Mouse (Mus musculus): Measurements from ENCODE around the gene Cpeb2. TPM values are rescaled to one million over a fixed set of nuclear protein-coding genes. Genes with fewer than 3 reads are reported as not detected.
A peak's percentile ranks its signal among the peaks of the same experiment; 100 is the strongest.

Gene Cpeb2
- total RNA-seq (2018; cell fraction: chromatin; rRNA removed) = 100 to 1,000 TPM in 9 of 26 experiments, 10 to 100 TPM in 17; 32.5 to 269 (median 78.5) TPM
- 10 to 100 TPM; 11.2 to 71.9 (median 20.6) TPM for total RNA-seq (2018; cell fraction: cytosol; rRNA removed)
- 100 to 1,000 TPM in 8 of 26 experiments, 10 to 100 TPM in 18; 25.7 to 210 (median 64.1) TPM for total RNA-seq (2018; cell fraction: nucleus; rRNA removed)
- polyA plus RNA-seq (2018) = 13.3 to 29.7 TPM (median 16.2 TPM) in 3 replicates

DNA sequence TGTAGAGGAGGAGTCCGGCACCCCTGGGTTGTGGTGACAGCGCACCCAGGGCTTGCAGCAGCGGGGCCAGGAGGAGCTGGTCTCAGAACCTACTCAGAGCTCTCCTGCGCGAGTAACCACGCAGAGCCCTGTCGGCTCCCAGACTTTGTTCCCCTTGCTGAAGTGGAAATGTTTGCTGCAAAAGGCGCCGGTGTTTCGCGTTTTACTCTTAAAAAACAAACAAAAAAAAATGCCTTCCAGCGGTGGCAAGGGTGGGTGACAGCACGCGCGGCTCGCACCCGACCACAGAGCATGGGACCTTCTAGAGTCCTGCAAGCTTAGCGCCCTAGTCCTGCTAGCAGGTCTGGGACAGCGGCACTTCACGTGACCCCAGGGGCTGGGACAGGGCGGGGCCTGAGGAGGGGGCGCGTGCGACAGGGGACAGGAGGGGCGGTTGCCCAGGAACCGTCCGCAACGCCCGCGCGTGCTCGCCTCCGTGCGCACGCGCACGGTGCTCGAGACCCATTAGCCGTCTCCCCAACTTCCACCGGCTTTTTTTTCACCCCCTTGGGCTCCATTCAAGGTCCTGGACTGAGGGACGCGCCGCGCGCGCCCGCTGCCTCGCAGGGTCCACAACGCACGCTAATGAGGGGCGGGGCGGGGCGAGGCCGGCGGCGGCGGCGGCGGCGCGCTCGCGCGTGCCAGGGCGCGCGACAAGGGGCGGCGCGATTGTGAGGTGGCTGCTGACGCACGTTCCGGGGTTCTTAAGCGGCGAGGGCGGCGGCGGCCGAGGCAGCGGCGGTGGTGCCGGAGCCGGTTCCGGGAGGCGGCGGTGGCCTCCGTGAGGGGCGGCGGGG, at the start of gene Cpeb2:
Gene Cpeb2, plus strand, starts transcription at position 691 of the 836 bp plus-strand sequence.
- H3K4me3 ChIP-seq (ENCODE audit: inconsistent target) = peak within 1 kb of the TSS; percentile 64
- H3K27ac ChIP-seq = peak within 1 kb of the TSS; percentile 96
- peaks cover 28% of the 10 kb centered on the region for H3K79me2 ChIP-seq (ENCODE audit: inconsistent target)
- WGBS (ENCODE audit: missing documents) = under 1% methylated on average over 79 of the region's 89 CpGs
- no peaks in the 10 kb centered on the region for H3K36me3 ChIP-seq (ENCODE audit: inconsistent target)

- H3K27ac ChIP-seq = no peak overlapping the region
- H3K36me3 ChIP-seq (ENCODE audit: inconsistent target) = no peaks in the 10 kb centered on the region
- H3K79me2 ChIP-seq (ENCODE audit: inconsistent target) = no peaks in the 10 kb centered on the region
- no peak overlapping the region for H3K4me3 ChIP-seq (ENCODE audit: inconsistent target)
Observed at GRCm38 (mm10) chr5:43183556-43183955, 49.4 kb upstream of the Cpeb2 start.

GRCm38 (mm10) chr5:43184834-43185233, 48.1 kb upstream of the Cpeb2 start:
- H3K36me3 ChIP-seq (ENCODE audit: inconsistent target) = no peaks in the 10 kb centered on the region
- H3K27ac ChIP-seq = peak overlapping the region; percentile 46; the same call in 1 of the 2 replicates
- no peaks in the 10 kb centered on the region for H3K79me2 ChIP-seq (ENCODE audit: inconsistent target)
- H3K4me3 ChIP-seq (ENCODE audit: inconsistent target) = no peak overlapping the region
- WGBS (ENCODE audit: missing documents) = 59% methylated on average over 3 of the region's 3 CpGs

- 42% methylated on average over 2 of the region's 3 CpGs for WGBS (ENCODE audit: missing documents)
- Histone ChIP-seq H3K27ac (peak overlapping the region; percentile 46), H3K36me3 (ENCODE audit: inconsistent target) (no peaks in the 10 kb centered on the region), H3K4me3 (ENCODE audit: inconsistent target) (no peak overlapping the region), H3K79me2 (ENCODE audit: inconsistent target) (no peaks in the 10 kb centered on the region)
Observed at GRCm38 (mm10) chr5:43185478-43185877, 47.5 kb upstream of the Cpeb2 start.

- no peaks in the 10 kb centered on the region for H3K36me3 ChIP-seq (ENCODE audit: inconsistent target)
- H3K27ac ChIP-seq = no peak overlapping the region
- H3K4me3 ChIP-seq (ENCODE audit: inconsistent target) = no peak overlapping the region
- 94% methylated on average over 4 of the region's 4 CpGs for WGBS (ENCODE audit: missing documents)
- no peaks in the 10 kb centered on the region for H3K79me2 ChIP-seq (ENCODE audit: inconsistent target)
Observed at GRCm38 (mm10) chr5:43200686-43201085, 32.3 kb upstream of the Cpeb2 start.

DNA sequence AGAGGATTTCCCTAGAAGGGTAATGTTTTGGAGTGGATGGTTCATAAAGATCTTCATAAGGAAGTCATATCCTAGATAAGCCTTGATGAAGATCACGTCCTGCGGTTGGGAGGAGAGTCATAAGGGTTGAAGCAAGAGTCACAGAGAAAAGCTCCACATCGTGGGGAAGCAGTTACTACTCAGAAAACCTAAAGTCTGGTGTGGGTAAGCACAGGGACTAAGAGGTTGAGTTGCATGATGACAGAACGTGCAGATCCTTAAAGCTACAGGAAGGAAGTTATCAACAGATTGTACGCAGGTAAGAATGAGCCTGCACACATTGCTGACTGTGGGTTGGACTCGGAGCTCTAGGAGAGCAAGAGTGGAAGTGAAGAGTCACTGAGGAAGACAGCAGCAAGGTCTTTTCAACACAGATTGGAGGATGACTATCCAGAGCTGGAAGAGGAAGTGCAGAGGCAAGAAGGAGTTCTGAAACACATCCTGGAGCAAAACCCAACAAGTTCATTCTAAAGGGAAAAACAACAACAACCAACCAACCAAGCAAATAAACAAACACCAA, 26.4 kb upstream of the Cpeb2 start:
- Histone ChIP-seq H3K4me3 (ENCODE audit: inconsistent target) (no peak overlapping the region), H3K36me3 (ENCODE audit: inconsistent target) (no peaks in the 10 kb centered on the region), H3K79me2 (ENCODE audit: inconsistent target) (no peaks in the 10 kb centered on the region), H3K27ac (no peak overlapping the region)
- 33% methylated on average over 6 of the region's 6 CpGs for WGBS (ENCODE audit: missing documents)

- 75% methylated on average over 4 of the region's 4 CpGs for WGBS (ENCODE audit: missing documents)
- Histone ChIP-seq H3K27ac (peak overlapping the region; percentile 83), H3K79me2 (ENCODE audit: inconsistent target) (no peaks in the 10 kb centered on the region), H3K4me3 (ENCODE audit: inconsistent target) (no peak overlapping the region), H3K36me3 (ENCODE audit: inconsistent target) (no peaks in the 10 kb centered on the region)
Observed at GRCm38 (mm10) chr5:43217468-43217867, 15.5 kb upstream of the Cpeb2 start.

DNA sequence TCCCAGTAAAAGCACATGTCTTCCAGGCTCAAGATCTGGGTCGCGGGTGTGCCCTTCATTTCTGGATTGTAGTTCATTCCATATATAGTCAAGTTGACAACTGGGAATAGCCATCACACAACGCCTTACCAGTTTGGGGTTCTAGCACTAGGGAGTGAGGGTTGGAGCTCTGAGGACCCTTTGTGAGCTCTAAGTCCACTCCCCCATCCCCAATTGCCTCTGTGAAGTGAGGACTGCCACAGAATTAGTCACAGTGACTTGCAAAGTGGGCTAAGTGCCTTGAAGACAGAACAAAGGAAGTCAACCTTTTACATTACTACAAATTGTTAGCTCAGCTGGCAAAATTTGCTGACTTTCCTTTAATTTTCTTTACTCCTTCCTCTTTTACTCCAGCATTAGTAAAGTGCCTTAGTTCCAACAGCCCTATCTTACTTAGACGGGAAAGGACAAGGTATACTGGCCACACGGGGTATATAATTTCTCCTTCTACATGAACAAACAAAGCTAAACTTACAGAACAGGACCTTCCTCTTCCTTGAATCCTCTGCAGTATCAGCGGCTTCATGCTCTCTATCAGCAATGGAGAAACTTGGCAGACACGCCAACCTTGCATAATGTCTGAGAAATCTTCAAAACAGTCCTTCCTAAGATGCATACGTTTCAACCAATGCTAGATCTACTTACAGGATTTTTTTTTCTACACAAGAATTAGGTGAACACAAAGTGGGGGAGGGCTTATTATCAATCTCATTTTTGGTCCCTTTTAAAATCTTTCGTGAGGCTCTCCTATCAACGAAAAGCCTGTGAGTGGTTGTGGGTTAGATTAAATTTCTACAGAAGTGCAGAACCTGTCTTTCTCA, 14.8 kb upstream of the Cpeb2 start:
- 43% methylated on average over 8 of the region's 10 CpGs for WGBS (ENCODE audit: missing documents)

DNA sequence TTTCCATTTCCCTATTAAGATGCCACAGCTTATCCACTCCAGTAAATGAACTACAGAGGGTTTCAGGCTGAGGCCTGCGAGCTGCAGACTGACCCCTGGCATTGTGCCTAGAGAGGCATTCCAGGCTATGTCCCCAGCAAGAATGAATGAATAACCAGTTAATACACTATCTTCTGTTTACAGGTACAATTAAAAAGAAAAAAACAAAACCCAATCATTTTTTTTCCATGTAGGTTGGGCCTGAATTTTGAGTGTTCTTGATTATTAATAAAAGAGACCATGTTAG, 14.2 kb upstream of the Cpeb2 start:
- 86% methylated on average over 1 of the region's 1 CpGs for WGBS (ENCODE audit: missing documents)
- Histone ChIP-seq H3K79me2 (ENCODE audit: inconsistent target) (no peaks in the 10 kb centered on the region), H3K27ac (peak overlapping the region; percentile 83), H3K36me3 (ENCODE audit: inconsistent target) (no peaks in the 10 kb centered on the region), H3K4me3 (ENCODE audit: inconsistent target) (no peak overlapping the region)

More for the DNA sequence above, 14.8 kb upstream of the Cpeb2 start:
- Histone ChIP-seq H3K27ac (peak overlapping the region; percentile 83), H3K79me2 (ENCODE audit: inconsistent target) (no peaks in the 10 kb centered on the region), H3K36me3 (ENCODE audit: inconsistent target) (no peaks in the 10 kb centered on the region), H3K4me3 (ENCODE audit: inconsistent target) (no peak overlapping the region)

DNA sequence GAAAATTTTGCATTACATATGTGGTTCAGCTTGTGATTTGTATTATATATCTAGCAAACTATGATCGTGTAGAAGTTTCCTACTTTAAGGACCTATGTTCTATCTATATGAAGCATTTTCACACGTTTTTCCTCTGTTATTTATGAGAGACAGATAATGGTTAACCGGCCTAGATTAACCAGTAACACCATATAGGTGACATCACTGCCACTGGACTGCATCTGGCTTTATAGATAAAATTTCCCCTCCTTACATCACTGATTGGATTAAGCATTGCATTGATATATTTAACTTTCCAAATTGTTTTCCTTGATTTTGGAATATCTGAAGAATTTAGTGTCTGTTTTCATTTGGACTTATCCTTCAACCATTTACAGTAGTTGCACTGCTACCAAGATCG, 9.6 kb upstream of the Cpeb2 start:
- H3K27ac ChIP-seq = no peak overlapping the region
- H3K79me2 ChIP-seq (ENCODE audit: inconsistent target) = no peaks in the 10 kb centered on the region
- H3K36me3 ChIP-seq (ENCODE audit: inconsistent target) = no peaks in the 10 kb centered on the region
- H3K4me3 ChIP-seq (ENCODE audit: inconsistent target) = no peak overlapping the region
- WGBS (ENCODE audit: missing documents) = 86% methylated on average over 4 of the region's 4 CpGs

- Histone ChIP-seq H3K4me3 (ENCODE audit: inconsistent target) (no peak overlapping the region), H3K79me2 (ENCODE audit: inconsistent target) (no peaks in the 10 kb centered on the region), H3K27ac (no peak overlapping the region), H3K36me3 (ENCODE audit: inconsistent target) (no peaks in the 10 kb centered on the region)
- WGBS (ENCODE audit: missing documents) = 86% methylated on average over 3 of the region's 3 CpGs
Observed at GRCm38 (mm10) chr5:43224245-43224644, 8.7 kb upstream of the Cpeb2 start.

GRCm38 (mm10) chr5:43226160-43226559, 6.8 kb upstream of the Cpeb2 start:
- Histone ChIP-seq H3K27ac (no peak overlapping the region), H3K4me3 (ENCODE audit: inconsistent target) (no peak overlapping the region), H3K36me3 (ENCODE audit: inconsistent target) (no peaks in the 10 kb centered on the region), H3K79me2 (ENCODE audit: inconsistent target) (no peaks in the 10 kb centered on the region)

DNA sequence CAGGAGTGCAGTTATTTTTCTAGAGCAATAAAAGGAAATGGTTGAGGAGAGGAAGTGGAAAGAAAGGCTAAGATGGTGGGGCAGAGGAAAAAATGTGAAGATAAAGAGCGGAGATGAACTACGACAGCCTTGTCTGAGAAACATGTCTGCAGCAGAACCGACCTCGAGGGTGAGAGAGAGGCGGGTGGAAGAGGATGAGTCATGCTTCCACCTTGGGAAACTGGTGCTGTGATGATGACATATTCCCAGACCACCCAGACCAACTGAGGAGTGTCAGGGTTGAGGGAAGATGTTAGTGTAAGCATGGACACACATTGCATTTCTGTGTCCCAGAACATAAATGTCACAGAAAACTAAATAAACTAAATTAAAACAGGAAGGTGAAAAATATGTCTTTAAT, 5.4 kb upstream of the Cpeb2 start:
- H3K27ac ChIP-seq = no peak overlapping the region
- H3K79me2 ChIP-seq (ENCODE audit: inconsistent target) = no peaks in the 10 kb centered on the region
- no peaks in the 10 kb centered on the region for H3K36me3 ChIP-seq (ENCODE audit: inconsistent target)
- H3K4me3 ChIP-seq (ENCODE audit: inconsistent target) = no peak overlapping the region
- WGBS (ENCODE audit: missing documents) = 24% methylated on average over 5 of the region's 5 CpGs

DNA sequence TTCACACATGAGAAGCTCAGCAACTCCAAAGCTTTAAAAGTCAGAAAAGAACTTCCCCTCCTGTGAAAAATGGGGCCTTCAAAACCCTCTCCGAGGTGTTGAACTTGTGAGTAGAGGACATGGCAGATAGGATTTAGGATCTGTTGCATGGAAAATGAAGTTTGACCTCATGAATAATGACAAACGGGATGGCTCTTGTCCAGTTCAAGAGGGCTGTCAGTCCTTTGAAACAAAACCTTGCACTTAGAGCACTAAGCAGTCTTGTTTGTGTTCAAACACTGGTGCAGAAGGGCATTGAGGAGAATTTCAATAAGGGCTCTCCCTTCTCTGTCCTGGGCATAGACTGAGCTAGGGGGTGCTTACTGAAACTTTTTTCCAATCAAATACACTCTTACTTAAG, 1.9 kb upstream of the Cpeb2 start:
- WGBS (ENCODE audit: missing documents) = 92% methylated on average over 2 of the region's 2 CpGs
- H3K36me3 ChIP-seq (ENCODE audit: inconsistent target) = no peaks in the 10 kb centered on the region
- H3K4me3 ChIP-seq (ENCODE audit: inconsistent target) = no peak overlapping the region
- no peak overlapping the region for H3K27ac ChIP-seq
- H3K79me2 ChIP-seq (ENCODE audit: inconsistent target) = peaks cover 12% of the 10 kb centered on the region

- peak overlapping the region; percentile 96 for H3K27ac ChIP-seq
- 1% methylated on average over 6 of the region's 6 CpGs for WGBS (ENCODE audit: missing documents)
Observed at GRCm38 (mm10) chr5:43232149-43232479, 856 bp upstream of the Cpeb2 start.

More at GRCm38 (mm10) chr5:43232149-43232479, 856 bp upstream of the Cpeb2 start:
- Histone ChIP-seq H3K4me3 (ENCODE audit: inconsistent target) (peak overlapping the region; percentile 64), H3K36me3 (ENCODE audit: inconsistent target) (no peaks in the 10 kb centered on the region), H3K79me2 (ENCODE audit: inconsistent target) (peaks cover 22% of the 10 kb centered on the region)

Measured in macrophage (primary cell).